Mouse (Mus musculus): ENCODE results near the gene Cenpn. TPM values are rescaled to one million over a fixed set of nuclear protein-coding genes. Genes with fewer than 3 reads are reported as not detected.

The Cenpn gene
- total RNA-seq (2023), result 2.4 TPM

DNA sequence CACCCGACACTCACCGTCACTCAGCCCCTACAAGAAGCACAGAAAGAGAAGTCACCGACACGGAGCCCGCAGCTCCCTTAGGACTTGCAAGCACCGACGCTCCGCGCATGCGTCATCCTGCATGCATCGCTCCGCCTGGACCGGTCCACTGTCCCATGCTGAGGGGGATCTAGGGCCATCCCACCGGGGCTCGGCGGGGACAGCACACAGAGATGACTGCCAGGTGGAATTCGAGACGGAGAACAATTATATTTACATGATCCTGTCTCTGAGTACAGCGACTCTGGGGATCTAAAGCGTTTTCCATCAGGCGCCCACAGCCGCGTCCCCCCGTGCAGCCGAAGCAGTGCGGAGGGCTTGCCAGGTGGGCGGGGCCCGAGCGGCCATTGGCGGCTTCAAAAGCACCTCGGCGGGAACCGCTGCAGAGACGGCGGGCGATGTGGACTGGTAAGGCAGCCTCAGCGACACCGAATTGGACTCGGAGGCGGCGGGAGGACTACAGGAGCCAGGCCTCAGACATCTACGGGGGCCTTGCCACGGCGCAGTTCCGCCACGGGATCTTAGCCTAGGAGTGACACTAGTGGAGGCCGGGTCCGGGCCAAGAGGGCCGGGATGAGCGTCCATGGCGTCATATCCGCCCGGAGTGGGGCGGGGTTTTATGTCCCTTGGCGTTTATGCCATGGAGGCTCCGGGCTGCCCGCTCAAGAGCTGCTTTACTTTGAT is at the start of gene Cenpn, which contains the start of gene Cmc2:
Gene Cenpn, plus strand, starts transcription at position 394 of the 723 bp plus-strand sequence.
Gene Cmc2, minus strand, starts transcription at position 119 of the 723 bp plus-strand sequence.

DNA sequence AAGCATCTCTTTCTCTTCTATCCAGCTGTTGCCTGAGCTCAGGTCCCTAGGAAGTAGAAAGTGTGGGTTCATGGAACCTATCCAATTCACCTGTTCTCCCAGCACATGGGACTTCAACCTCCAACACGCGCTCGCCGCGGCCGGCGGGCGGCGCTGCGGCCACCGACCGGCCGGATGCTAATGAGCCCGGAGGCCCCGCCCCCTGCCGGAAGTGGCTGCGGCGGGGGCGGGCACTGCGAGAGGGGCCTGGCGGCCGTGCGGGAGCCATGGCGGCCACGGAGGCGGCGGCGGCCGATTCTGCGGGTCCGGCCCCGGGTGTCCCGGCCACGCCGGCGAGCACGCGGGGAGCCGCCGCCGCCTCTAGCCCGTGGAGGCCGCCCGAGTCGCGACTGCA is 21.6 kb downstream of the Cenpn start, which contains the start of gene Atmin:
Gene Atmin, plus strand, starts transcription at position 233 of the 394 bp plus-strand sequence.

DNA sequence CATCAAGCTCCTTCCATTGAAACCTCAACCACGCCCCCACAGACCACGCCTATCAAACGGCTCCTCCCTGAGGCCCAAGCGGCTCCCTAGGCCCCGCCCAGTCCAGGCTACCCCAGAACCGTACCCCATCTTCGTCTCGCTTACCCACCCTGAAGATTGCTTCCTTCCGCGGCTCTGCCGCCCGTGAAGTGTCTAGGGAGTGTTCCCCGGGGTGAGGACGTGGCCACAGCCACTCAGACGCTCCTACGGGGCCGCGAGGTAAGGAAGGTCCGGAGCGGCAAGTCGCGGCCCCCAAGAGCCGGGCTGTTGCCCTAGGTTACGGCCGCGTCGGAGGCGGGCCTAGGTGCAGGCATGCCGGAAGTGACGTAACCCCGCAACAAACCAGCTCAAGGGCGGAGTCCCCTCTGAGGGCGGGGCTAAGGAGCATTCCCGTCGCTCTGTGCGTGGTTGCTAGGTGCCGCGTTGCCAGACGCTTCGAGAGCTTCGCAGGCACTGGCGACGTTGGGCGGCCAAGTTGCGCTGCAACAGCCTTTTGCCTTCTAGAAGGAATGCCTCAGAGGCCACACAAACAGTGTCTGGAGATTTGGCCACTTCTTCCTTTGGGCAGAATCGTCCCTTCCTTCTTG is 57.2 kb downstream of the Cenpn start, which contains the start of gene 1700030J22Rik:
Gene 1700030J22Rik, minus strand, starts transcription at position 329 of the 626 bp plus-strand sequence.

Other genes with a start within 250 kb of the Cenpn start
- 14.3 TPM for gene Cdyl2, start 188.7 kb upstream of the Cenpn start, total RNA-seq (2023)
- 6.7 TPM for gene Cmc2, start 275 bp upstream of the Cenpn start, total RNA-seq (2023)
- 17.1 TPM for gene Atmin, start 21.7 kb downstream of the Cenpn start, total RNA-seq (2023)
- 0.38 TPM for gene 1700030J22Rik, start 57.2 kb downstream of the Cenpn start, total RNA-seq (2023)
- gene Gcsh, start 71.8 kb downstream of the Cenpn start, total RNA-seq (2023), result 9.5 TPM
- gene Pkd1l2, start 160.7 kb downstream of the Cenpn start, total RNA-seq (2023), result not detected
- gene Bco1, start 174.1 kb downstream of the Cenpn start, total RNA-seq (2023), result not detected
- 10.9 TPM for gene Gan, start 236.4 kb downstream of the Cenpn start, total RNA-seq (2023)

Measured in CD4-positive naive resting alpha-beta T cell, adult 76 days (primary cell).